Mouse (Mus musculus): Measurements from ENCODE around the gene Dhrs7b.
A peak's percentile ranks its signal among the peaks of the same experiment; 100 is the strongest.
"Not testable (repeated sequence)": the region's sequence is repeated elsewhere in the genome, so short reads cannot be mapped to it uniquely, and the experiment has no call there.

The Dhrs7b gene

GRCm38 (mm10) chr11:60830433-60831052, at the start of gene Dhrs7b:
TSS of gene Dhrs7b (plus strand) at chr11:60830631.
- peak; percentile 40 to 72 for DNase-seq (ENCODE audit: low spot score in 2 of 2)

DNA sequence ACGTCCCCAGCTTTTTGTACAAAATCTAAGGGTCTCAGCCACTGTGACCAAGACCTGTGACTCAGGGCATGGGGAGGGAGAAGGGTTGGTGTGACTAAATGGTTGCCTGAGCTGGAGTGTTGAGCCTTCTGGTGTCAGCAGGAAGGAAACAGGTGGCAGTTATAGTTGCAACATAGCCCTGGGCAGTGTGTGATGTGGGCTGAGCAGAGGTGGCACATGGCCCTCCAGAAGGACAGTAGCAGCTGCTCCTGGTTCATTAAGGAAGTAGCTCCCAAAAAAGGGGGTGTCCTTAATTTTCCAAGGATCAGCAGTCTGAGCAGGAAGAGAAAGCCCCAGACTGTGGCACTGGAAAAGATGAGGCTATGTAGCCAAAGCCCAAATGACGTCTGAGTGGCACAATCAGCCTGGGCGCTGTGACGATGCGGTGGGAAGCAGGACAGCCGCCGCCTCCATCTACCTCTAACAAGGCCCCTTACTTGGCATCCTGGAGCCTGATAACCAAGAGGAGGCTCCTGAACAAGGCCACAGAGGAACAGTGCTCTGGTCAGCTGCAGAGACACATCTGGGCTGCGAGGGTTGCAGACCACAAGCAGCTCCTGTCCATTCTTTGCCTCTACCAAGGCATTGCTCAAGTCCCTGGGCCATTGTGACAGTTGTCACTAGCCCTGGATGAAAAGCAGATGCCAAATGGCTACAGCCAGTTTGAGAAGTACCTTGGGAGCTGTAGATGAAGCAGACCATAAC, 46.1 kb upstream of the Dhrs7b start:
- no peak for DNase-seq (ENCODE audit: low spot score in 2 of 2)

- DNase-seq (ENCODE audit: low spot score in 2 of 2) = no peak
Measured at GRCm38 (mm10) chr11:60787595-60787994, 42.8 kb upstream of the Dhrs7b start.

GRCm38 (mm10) chr11:60790472-60790871, 40.0 kb upstream of the Dhrs7b start:
- no peak for DNase-seq (ENCODE audit: low spot score in 2 of 2)

DNA sequence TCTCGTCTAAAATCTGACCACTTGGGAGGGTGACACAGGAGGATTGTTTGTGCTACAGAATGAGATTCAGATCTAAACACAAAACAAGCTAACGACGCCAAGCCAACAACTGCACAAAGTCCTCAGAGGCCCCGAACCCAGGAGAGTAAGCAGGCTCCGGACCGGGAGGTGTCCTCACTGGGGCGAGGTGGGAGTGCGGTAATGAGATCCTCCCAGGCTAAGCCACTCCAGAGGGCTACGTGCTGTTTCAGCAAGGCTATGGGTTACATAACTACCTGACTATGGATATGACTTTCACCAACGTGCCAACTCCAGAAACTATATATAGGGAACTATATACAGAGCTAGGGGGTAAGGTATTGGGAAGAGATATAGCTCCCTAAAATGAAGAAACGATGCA, 34.1 kb upstream of the Dhrs7b start:
- no peak for DNase-seq (ENCODE audit: low spot score in 2 of 2)

DNA sequence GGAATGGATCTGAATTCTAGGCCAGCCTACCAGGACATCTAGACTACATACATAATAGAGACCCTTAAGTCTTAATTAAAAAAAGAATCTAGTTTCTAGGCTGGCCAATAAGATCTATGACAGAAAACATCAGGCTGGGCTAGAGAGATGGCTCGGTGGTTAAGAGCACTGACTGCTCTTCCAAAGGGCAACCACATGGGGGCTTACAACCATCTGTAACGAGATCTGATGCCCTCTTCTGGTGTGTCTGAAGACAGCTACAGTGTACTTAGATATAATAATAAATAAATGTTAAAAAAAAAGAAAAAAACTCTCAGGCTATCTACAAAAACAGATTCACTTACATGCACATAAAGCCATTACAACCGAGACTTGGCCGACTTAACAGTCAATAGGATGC, 30.5 kb upstream of the Dhrs7b start:
- DNase-seq (ENCODE audit: low spot score in 2 of 2) = no peak

DNA sequence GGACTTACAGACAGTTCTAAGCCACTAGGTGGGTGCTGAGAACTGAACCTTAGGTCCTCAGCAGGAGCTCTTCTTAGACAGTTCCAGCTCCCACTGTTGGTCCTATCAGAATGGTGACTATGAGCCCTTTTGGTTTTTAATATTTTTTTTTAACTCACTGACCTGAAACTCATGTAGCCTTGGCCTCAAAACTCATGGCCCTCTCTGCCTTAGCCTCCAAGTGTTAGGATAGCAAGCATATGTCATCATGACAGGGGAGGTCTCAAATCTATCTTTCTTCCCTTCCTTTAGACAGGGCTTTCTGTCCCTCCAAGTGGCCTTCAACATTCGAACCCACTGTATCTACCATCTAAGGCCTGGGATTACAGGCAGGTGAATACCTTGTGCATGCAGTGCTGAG, 29.5 kb upstream of the Dhrs7b start:
- DNase-seq (ENCODE audit: low spot score in 2 of 2) = no peak

GRCm38 (mm10) chr11:60808286-60809070, 22.0 kb upstream of the Dhrs7b start:
- peak in 1 of 2 experiments; percentile 13 for DNase-seq (ENCODE audit: low spot score in 2 of 2)

- no peak for DNase-seq (ENCODE audit: low spot score in 2 of 2)
Measured at GRCm38 (mm10) chr11:60809546-60809945, 20.9 kb upstream of the Dhrs7b start.

DNA sequence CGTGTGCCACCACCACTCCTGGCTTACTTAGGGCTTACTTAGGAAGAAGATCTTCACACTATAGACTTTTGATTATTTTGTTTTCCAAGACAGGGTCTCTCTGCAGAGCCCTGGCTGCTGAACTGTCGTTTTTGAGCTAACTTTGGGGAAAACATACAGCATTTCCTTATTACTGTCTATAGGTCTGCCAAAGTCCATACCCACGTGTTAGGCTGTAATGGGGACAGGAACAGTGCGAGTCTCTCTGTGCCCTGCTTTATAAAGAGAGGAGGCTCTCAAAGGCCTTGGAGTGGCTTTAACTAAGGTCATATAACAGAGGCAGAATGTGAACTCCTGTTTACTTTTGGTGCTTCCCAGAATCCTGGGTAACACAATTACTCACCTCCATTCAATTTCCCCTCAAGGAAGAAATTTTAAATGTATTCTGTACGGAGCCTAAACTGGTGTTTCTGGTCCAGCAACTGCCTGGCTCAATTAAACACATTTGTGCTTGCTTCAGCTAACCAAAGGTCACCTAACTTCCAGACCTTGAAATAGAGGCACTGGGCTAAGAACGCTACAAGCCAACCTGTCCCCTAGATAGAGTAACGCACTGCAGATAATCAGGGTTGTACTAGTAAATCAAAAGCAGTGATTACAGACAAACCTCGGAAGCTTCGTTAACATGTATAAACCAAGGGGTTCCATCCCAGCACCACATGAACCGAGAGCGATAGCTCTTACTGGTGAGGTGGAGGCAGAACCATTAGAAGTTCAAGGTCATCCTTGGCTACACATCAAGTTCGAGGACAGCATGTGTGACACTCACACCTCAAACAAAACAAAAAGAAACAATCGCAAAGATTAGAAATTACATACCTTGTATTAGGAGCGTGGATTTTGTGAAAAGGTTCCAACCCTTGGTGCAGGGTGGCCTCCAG, 20.1 kb upstream of the Dhrs7b start:
- no peak for DNase-seq (ENCODE audit: low spot score in 2 of 2)

DNA sequence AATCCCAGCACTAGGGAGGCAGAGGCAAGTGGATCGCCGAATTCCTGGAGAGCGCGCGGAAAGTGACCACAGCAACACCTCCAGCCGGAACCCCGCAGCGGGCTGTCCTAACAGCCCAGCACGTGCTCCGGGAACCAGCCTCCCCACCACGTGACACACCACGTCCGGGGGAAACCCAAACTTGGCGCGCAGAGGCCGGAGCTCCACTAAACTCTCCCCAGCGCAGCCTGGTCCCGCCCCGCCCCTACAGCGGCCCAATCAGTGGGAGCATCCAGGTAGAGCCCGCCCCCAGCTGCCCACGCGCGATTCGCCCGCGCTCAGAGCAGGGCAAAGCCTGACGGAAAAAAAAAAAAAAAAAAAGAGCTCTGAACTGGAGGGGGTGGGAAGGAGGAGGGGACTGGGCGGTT, 19.4 kb upstream of the Dhrs7b start:
- DNase-seq (ENCODE audit: low spot score in 2 of 2) = peak; percentile 88 to 90

- DNase-seq (ENCODE audit: low spot score in 2 of 2) = not testable (repeated sequence)
Measured at GRCm38 (mm10) chr11:60811618-60812017, 18.8 kb upstream of the Dhrs7b start, which contains the start of gene Shmt1. TSS of gene Shmt1 (minus strand) at chr11:60811718.

- no peak for DNase-seq (ENCODE audit: low spot score in 2 of 2)
Measured at GRCm38 (mm10) chr11:60816398-60816797, 14.0 kb upstream of the Dhrs7b start.

DNA sequence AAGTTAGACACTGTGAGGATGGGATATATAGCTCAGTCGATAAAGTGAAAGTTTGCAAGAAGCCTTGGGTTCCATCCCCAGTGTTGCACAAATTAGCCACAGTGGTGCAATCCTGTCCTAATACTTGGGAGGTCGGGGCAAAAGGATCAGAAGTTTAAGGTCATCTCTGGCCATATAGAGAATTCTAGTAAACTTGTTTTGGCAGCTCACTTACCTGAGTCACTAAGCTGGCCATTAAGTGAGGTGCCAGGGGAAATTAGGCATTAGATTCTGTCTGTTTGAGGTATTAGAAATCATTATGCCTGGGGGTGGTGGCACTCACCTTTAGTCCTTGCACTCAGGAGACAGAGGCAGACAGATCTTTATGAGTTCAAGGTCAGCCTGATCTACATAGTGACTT, 6.7 kb upstream of the Dhrs7b start:
- DNase-seq (ENCODE audit: low spot score in 2 of 2) = no peak

GRCm38 (mm10) chr11:60825191-60825590, 5.2 kb upstream of the Dhrs7b start:
- DNase-seq (ENCODE audit: low spot score in 2 of 2) = no peak

GRCm38 (mm10) chr11:60826700-60827099, 3.7 kb upstream of the Dhrs7b start:
- DNase-seq (ENCODE audit: low spot score in 2 of 2) = no peak

DNA sequence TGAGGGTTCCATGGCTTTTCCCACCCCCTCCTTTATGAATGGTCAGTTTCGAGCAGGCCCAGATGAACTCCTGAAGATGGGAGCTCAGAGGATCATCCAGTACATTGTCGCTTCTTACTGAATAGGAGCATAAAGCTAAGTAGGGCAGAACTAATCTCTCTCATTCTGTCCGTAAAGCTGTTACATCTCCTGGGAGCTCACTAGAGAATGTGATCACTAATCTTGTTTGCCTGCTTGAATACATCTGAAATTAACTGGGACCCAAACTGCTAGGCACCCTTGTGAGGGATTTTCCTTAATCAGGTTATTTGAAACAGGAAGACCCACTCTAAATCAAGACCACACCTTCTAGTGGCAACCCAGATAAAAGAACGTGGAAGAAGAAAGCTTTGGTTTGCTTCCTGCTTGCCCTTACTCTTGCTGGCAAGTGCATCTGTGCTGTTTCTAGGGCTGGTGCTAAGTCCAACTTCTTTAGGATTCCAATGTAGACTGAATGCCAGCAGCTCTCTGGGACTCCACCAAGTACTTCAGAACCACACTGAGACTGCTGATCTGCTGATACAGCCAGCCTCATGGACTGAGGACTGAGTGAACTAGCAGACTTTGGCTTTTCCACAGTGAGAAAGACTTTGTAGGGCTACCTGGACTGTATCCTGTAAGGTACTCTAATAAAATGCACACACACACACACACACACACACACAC, 3.0 kb upstream of the Dhrs7b start:
- DNase-seq (ENCODE audit: low spot score in 2 of 2) = no peak

- DNase-seq (ENCODE audit: low spot score in 2 of 2) = no peak
Measured at GRCm38 (mm10) chr11:60828903-60829302, 1.5 kb upstream of the Dhrs7b start.

- DNase-seq (ENCODE audit: low spot score in 2 of 2) = no peak
Measured at GRCm38 (mm10) chr11:60836897-60837296, 6.5 kb downstream of the Dhrs7b start.

DNA sequence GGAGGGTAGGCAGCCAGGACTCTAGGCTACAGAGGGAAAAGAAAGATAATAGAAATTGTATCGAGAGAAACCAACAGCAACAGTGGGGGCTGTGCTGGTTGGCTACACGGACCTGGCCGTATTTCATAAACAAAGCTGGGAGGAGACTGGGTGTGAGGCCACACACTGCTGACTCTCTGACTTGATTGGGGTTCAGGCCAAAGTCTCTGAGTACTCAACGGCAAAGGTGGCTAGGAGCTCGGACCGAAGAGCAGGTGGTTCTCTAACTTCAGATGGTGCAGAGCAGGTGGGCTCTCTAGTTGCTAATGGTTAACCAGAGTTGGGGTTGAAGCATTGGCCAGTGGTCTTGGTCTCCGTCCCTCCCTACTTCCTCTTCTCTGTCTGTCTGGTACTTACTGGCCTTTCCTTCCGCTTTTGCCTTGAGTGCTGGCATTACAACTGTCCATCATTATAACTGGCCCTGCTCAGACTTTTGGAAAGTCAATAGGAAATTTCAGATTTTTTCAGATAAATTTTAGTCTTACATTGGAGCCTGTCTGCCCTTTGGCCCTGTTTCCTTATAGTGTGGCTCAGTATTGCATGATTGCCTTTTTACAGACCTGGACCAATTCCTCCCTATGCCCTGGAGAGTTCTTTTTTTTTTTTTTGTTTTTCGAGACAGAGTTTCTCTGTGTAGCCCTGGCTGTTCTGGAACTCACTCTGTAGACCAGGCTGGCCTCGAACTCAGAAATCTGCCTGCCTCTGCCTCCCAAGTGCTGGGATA, 7.4 kb downstream of the Dhrs7b start:
- no peak for DNase-seq (ENCODE audit: low spot score in 2 of 2)

Measured in cerebellum, postnatal 4 days (tissue).